Mouse (Mus musculus): Measurements from ENCODE around the gene Slc25a5.

GRCm38 (mm10) chrX:36841698-36842097 lies 46.2 kb downstream of the Slc25a5 start:
- TF ChIP-seq CTCF (IDR thresholded peaks at IDR 0.05; ENCODE audit: low read depth), result no peak
- TF ChIP-seq EP300 (IDR thresholded peaks at IDR 0.05; ENCODE audit: low read depth), result no peak
